Mouse (Mus musculus): Measurements from ENCODE around the gene Olfm2.

DNA sequence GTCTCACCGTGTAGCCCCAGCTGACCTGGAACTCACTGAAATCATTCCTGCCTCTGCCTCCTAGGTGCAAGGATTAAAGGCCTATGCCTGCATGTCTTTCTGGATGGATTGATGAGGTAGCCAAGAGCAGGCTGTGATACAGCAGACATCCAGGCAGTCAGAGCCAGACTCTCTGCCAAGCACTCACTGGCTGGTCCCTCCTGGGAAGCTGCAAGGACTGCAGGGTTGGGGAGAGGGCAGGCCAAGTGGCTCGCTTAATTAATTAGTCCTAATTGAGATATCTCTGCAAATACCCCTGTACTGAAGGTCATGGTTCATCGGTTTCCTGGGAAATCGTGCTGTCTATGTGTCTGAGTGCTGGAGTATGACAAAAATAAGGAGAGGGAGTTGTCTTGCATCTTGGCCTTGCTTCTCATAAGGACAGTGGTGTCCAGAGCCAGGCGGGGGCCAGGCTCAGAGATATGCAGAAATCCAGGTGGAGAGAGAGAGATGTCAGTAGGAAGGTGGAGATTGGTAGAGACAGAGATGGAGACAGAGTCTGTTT is 33.1 kb downstream of the Olfm2 start:
- TF ChIP-seq POLR2A (IDR thresholded peaks at IDR 0.05; ENCODE audit: low read depth, low read length) (no peak), CTCF (IDR thresholded peaks at IDR 0.05; ENCODE audit: borderline replicate concordance, insufficient read depth, low read length) (no peak)

Measured in embryonic fibroblast, embryonic 13.5 days (primary cell).